Mouse (Mus musculus): ENCODE data around the gene Smug1. TPM values are rescaled to one million over a fixed set of nuclear protein-coding genes. Genes with fewer than 3 reads are reported as not detected.

Smug1 gene
- 10 to 100 TPM in 3 of 4 experiments, 1 to 10 TPM in 1; 10.0 to 19.3 (median 12.3) TPM for total RNA-seq (2022)

DNA sequence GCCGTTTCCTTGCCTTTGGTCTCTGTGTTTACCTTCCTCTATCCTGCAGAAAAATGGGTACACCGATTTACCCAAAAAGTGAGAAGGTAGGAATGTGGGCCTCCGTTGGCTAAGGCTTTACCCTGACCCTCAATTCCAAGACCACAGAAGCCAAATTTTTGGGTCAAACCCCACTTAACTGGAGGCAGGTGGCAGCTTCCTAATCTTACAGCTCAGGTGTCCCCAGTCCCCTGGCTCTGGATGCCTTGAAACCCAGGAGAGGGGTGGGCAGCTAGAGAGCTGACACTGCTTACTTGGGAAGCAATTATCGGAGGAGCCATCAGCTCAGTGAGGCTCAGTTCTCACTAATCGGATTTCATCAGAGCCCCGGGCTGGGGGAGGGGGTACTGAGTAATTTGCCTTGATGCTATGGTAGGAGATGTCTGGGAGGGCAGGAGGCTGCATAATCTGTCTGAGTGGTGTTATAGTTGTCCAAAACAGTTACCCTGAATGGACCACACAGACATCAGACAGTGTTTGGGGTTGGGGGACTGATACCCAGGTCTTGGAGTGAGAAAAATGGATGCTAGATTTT lies at the start of gene Smug1:
Gene Smug1, minus strand, starts transcription at position 51 of the 574 bp plus-strand sequence.
- no peak for DNase-seq (ENCODE audit: low spot score in 2 of 2)

DNA sequence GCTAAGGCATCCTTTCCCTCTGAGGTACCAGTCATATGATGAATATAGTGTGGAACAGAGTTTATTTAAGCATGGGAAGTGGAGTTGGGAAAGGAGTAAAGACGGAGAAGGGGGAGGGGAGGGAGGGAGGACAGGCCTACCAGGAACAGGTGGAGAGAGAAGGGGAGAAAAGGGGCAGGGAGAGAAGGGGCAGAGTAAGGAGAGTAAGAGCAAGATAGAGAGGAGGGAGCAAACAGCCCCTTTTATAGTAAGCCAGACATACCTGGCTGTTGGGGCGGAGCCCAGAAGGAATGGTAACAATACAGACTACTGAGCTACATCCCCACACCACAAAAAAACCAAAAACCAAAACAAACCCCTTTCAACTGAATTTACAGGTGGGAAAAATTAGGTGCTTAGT lies 49.2 kb upstream of the Smug1 start:
- no peak for DNase-seq (ENCODE audit: low spot score in 2 of 2)

DNA sequence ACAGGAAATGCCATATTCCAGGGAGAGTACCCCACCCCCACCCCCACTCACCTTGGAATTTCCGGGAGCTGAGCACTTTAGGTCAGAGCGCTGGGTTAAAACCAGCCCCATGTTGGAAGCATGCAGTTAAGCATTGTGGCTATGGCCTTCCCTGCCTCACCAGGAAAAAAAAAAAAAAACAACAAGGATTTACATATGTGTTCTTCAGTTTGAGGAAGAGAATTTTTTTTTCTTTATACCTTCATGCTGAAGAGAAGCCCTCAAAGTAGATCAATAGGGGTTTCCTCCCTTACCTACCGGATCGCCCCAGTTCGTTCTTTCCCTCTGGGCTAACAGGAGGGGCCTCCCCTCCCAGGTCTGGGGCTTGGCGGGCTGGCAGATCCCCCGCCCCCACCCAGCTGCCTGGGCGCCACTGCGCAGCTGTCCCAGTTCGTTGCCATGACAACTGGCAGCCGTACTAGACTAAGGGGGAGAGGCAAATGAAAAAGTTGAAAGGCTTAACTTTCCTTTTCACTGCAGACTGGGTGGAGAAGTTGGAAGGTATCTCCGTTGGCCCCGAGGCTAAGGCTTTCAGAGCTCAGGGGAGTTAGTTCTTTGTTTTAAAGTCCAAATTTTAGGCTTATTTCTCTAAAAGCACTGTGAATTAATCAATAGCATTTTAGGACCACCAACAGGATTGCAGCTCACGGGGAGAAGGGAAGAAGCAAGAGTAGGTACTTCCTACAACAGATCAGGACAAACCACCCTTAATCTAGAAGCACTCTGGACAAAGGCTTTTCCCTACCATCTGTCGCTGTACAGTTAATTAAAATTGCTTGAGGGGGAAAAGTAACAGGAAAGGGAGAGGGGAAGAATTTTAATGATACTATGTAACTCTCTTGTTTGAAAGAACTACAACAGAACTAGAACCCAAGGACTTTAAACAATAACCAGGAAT lies 48.3 kb upstream of the Smug1 start:
- peak; percentile 73 to 74 for DNase-seq (ENCODE audit: low spot score in 2 of 2)

DNA sequence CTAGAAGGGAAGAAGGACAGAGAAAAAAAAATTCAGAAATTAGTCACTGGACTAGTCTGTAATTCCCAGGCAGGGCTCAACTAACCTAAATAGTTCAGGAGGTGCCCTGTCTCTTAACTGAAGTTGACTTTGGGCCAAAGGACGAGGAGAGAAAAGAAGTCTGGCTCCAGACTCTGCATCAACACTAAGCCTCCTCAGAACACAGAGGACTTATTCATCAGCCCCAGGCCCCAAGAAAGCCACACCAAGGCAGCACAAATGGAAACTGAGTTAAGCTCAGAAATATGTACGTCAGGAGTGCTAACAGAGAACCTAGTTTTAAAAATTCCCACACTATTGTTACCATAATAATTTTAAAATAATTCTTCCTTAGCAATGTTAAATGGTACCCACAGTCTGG lies 47.3 kb upstream of the Smug1 start:
- no peak for DNase-seq (ENCODE audit: low spot score in 2 of 2)

DNA sequence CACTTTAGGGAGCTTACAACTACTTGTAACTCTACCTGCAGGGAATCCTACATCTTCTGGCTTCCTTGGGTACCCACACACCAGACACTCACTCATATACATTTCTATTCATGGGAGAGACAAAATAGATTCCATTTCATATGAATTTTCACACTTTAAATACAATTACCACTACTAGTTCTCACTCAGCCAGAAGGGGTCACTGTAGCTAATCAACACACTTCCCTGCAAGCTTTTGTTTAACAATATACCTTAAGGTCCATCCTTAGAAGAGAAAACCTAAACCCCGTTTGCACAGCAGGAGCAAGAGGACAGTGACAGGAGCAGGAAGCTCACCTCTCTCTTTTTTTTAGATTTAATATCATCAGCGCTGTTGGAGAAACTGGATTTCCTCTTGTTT lies 38.3 kb upstream of the Smug1 start:
- DNase-seq (ENCODE audit: low spot score in 2 of 2): no peak

DNA sequence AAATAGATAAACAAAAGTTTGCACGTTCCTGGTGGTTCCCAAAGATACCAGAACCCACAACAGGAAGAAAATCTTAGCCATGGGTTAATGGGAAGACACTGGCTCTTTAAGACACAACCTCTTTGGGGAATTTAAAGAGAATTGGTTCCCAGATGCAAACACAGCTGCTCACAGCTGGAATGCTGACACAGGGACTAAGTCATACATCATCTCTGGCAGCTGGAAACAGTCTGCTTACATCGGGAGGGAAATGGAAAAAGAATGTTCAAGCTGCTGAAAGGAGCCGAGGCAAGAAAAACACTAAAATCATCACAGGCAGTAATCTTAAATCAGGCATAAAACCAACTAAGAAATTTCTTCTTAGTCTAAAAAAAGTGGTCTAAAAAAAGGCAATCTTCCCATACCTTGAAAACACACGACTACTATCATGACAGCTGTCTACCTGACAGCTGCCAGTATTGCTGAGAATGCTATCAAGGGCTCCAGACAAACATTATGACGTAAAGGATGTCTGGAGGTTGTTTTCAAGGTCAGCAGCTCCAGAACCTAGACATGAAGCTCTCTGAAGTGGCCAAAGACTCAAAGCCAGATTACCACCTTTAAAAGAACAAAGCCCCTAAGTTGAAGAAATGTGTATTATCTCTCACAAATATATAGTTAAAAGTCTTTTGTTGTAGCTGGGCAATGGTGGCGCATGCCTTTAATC lies 35.3 kb upstream of the Smug1 start:
- DNase-seq (ENCODE audit: low spot score in 2 of 2): no peak

DNA sequence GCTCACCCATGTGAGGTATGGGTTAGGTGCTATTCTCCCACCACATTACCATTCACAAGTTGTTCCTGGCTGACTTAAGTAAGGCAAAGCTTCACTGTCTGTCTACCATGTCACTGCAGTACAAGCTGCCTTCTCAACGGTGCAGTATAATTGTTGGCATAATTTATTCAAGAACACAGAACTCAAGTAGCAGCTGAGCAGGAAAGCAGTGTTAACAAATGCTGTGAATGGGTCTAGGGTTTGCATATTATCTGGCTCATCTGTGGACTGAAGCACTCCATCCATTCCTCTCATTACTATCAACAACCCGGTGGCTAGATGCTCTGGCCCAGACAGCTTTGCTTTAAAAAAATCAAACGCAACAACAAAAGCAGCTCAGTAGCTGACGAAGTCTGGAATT lies 30.9 kb upstream of the Smug1 start:
- no peak for DNase-seq (ENCODE audit: low spot score in 2 of 2)

DNA sequence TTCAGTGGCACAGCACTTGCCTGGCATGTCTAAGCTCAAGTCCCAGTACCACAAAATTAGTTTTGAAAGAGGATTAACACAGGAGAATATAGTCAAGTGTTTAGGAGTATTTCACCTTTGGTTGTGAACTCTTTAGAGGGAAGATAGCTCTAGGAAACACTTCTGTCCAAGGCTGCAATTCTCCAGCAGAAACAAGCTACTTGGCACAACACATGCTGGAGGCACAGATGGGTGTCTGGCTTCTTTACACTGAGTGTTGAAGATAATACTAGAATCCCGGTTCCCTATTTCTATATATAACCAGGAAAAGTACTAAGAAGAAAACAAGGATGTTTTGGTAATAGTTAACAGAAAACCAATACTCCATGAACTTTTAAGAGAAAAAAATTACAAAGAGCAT lies 29.9 kb upstream of the Smug1 start:
- DNase-seq (ENCODE audit: low spot score in 2 of 2): no peak

DNA sequence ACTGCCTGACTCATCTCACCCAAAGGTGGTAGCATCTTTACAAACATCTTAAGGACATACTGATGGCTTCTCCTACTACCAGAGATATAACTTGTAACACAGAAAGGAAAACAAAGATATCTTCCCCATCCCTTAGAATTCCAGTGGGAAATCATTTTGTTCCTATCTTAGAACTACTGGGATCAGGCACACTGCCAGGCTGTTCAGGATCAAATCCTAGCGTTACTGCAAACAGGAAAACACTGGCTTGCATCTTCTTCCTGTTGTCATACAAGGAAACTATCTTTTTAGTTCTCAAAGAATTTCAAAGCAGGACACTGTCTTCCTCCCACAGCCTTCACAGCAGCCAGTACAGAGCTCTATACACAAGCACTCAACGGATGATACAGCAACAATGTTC lies 26.7 kb upstream of the Smug1 start:
- no peak for DNase-seq (ENCODE audit: low spot score in 2 of 2)

DNA sequence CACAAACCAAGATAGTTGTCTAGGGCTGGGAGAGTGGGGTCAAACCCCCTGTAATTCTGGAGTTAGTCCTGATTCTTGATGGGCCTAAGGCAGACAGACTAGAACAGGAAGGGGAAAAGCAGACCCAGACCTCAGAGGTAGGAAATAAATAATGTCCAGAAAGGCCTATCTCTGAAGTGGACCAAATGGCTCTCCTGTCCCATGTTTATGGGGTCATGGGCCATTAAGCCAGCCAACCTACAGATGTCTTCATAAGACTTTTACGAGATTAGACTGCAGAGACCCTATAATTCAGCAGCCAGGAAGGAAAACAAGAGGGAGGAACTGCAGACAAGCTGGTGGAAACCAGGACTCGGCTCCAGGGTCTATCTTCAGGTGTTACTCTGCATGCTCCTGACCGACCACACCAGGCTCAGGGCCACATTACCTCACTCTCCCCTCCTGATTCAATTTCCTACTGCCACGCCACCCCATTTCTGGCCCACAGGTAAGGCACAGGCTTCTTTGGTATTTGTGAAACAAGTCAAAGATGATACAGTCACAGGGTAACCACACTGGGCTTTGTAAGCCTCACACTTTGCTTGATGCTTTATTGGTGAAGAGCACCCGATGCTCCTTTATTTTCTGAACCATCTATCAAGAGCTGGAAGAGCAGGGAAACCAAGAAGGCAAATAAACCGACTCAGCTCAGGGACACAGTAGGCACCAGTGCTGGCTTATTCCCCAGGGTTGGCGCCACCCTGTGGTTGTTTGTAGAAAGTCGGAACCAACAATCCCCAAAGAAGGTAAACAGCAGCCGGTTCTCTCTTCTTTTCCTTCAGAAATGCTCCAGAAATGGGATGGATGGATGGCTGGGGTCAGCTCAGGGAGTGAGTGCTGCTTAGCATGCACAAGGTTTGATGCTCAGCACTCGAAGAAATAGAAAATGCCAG lies 23.9 kb upstream of the Smug1 start:
- DNase-seq (ENCODE audit: low spot score in 2 of 2): no peak

DNA sequence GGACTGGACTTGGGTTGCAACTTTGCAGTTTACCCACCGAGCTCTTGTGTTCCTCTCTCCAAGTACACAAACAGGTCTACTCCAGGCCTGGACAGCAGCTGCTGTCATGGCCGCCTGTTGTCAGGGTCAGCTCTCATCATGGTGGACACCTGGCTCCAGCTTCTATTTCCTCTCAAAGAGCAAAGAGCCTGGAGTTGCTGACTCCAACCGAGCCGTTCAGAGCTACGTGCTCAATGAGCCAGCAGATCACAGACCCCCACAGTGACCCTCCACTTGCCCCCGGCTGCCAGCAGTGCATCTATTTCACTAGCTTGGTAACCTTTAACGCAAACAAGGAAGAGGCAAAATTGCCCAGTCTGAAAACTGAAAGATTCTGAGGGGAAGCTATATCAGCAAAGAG lies 23.2 kb upstream of the Smug1 start:
- no peak for DNase-seq (ENCODE audit: low spot score in 2 of 2)

DNA sequence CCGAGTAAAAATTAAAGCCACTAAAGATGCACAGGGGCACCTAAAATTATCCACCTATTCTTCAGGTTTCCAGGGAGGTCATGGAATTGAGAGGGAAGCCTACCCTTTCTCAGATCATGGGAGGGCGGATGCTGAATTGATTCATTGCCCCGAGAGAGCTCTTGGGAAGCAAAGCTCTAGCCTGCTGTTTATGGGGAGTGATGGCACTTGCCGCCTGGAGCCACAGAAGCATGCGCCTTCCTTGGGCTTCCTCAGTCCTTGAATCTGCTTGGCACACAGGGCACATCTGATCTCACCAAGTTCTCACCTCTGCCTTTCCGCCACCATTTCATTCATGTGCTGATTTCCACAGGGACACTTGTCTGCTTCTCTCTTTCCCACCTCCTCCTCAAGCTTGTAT lies 20.9 kb upstream of the Smug1 start:
- no peak for DNase-seq (ENCODE audit: low spot score in 2 of 2)

DNA sequence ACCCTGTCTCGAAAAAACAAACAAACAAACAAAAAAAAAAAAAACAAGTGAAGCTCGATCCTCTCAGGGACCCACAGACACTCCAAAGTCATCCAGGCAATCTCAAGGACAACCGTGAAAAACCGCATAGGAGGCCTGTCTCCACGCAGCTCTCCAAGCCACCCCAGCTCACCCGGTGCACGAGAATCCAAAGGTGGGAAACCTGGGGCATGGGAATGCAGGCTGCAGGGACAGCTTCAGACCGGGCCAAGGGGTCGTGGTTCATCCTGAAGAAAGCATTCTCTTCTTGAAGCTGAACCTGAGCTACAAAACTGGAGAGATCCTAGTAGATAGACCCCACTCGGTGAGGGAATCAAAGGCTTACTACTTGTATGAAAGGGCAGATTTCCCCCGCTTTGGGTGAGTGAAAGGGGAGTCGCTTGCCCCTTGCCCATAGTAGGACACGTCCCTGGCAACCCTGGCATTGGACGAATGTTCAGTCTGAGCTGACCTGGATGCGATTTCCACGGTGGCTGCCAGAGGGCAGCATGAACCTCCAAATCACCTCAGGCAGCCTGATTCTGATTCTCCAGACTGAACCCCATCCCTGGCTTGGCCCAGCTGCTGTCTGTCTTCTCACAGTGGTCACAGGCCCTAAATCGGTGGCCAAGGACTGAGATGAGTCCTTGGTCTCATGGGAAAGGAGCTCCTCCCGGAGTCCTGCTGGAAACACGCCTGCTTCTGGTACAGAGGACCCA lies 18.7 kb upstream of the Smug1 start:
- no peak for DNase-seq (ENCODE audit: low spot score in 2 of 2)

DNA sequence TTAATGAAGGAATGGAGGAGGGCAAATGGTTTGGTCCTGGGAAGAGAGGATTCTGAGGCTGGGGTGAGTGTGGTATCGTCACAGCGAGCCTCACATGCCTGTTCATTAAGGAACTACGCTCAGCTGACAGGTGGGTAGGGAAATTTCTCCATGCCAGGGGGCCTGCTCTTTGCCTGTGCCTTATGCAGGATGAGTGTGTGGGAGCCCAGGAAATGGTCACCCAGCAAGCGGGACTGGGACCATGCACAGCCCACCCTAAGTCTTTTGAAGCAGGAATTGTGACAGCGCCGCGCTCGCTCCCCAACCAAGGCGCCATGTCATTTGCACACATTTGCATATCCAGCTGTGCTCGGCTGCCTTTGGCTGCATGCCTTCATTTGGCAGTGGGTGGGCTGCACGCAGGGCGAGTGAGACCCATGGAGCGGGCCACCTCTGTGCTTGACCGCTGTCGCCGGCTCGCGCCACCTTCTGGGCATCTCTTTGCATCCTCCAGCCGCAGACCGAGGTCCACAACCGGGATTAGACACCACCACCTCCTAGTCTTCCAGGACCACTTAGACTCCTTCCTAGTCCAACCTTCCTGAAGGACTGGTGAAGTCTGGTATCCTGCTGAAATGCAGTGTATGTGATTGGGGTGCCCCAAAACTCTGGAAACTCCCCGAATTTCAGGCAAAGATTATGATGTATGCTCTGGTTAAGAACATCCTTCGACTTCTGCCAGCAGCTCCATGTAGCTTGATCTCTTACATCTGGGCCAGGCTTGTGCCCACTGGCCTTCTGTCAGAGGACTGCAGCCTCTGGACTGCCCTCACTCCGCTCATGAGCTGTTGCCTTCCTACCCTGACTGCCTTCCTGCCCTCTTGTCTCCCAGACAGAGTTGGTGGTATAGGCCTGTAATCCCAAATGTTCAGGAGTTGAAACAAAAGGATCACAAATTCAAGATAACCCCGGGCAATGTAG lies 17.0 kb upstream of the Smug1 start:
- DNase-seq (ENCODE audit: low spot score in 2 of 2): peak in 1 of 2 experiments; percentile 22

DNA sequence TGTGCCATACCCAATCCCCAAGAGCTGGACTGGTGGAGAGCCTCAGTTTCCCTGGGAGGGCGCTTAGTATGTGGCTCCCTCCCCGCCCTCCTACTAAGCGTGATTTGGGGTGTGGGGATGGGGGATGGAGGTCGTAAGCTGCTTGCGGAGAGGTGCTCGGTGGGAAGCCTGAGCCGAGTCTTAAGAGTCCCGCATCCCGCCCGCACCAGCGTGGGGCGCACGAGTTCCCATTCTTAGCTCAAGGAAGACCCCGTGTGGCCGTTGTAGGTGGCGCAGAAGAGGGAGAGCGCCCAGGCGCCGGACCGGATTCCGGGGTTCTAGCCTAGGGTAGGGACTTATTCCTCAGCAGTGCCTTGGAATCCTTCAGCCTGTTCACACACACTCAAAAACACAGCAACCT lies 16.2 kb upstream of the Smug1 start:
- peak; percentile 55 to 59 for DNase-seq (ENCODE audit: low spot score in 2 of 2)

DNA sequence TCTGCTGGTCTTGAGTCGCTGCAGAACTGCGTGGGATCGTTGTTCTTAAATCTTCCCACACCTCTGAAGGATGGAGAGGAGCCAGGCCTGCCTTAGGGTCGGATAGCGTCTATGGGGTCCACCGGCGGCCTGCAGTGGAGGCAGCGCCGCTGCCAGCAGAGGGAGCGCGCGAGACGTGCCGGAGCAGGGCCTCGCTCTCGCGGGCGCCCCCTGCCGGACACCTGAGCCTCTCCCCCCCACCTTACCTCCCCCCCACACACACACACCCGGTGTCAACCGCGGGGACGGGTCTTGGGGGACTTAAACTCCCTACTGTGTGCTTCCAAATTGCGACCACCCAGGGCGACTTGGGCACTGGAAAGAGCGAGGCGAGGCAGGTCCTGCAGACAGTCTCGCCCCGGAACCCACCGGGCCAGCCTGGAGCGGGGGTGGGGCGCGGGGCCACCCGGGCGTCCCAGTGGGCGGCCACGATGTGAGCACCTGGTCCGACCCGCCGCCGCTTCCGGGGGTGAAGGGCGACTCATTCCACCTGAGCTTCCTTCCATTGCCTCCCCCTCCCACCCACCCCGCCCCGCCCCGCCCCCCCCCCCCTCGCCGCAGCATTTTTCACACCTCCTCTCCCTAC lies 15.4 kb upstream of the Smug1 start:
- peak; percentile 63 to 79 for DNase-seq (ENCODE audit: low spot score in 2 of 2)

DNA sequence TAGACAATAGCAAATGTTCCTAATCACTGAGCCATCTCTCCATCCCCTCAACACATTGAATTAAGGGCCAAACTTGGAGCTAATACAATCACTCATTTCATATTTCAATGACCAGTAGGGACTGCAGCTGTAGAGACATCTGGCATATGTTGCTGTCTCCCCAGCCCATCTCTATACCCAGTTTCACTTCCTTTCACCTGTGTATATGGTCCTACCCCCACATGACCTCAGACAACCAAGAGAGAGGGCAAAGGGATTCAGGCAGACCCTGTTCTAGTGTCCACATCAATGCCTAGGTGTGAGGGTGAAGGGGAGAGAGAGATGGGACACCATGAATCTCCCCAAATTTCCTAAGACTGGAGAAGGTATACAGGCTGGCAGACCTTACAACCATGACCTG lies 13.5 kb upstream of the Smug1 start:
- no peak for DNase-seq (ENCODE audit: low spot score in 2 of 2)

DNA sequence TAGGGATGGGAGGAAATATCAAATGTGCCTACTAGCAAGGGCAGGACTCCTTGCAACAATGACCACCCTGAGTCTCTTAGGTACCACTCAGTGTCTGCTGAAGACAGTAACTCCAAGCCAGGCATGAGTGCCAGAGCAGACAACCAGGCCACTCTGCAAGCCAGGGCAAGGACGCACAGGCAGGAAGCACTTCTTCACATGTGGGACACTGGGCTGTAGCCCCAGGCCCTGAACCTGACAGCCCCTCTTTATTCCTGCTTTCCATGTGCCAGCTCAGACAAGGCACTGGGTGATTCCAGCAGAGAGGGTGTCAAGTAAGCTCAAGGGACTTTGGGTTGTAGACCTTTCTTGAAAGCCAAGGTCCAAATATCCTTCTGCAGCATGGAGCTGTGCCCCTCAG lies 11.9 kb upstream of the Smug1 start:
- DNase-seq (ENCODE audit: low spot score in 2 of 2): no peak

DNA sequence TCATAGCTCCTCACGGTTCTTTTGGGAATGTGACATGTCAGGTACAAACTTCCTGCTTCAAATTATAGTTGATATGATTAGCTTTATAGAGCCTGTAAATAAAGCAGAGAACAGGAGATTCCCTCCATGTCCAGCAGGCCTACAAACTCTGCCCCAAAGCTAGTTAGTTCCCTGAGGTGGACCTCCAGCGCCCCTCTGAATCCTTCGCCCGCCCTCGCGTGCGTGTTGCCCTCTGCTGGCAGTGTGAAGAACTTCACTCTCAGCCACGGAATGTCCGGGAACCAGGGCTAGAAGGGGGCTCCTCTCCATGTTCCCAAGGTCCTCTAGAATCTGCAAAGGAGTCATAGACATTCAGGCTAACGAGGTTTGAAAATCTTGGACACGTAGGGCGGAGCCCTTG lies 11.2 kb upstream of the Smug1 start:
- DNase-seq (ENCODE audit: low spot score in 2 of 2): no peak

All from gastrocnemius, adult 8-10 months (tissue).